Mouse (Mus musculus): ENCODE data around the gene Slc25a36. TPM values are rescaled to one million over a fixed set of nuclear protein-coding genes. Genes with fewer than 3 reads are reported as not detected.

Gene Slc25a36
- polyA plus RNA-seq, 1 experiment: 0.16 TPM

DNA sequence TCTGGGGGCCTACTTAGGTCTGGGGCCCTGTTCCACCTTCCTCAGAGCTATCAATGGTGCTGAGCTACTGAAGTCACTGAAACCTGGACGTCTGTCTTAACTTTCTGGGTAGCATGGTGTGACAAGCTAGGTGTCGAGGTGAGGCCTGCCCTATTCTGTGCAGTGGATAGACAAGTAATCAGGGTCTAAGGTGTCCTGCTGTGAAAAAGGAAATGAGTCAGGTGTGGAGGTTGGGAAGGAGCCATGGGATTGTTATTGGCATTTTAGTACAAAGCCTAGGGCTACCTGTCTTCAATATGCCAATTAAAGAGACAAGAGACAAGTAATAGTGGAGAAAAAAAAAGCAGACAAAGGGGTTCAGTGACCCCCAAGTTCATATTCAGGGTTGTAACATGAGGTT lies 30.8 kb upstream of the Slc25a36 start:
- TF ChIP-seq TAL1 (IDR thresholded peaks at IDR 0.05; ENCODE audit: low read length): no peak
- peaks cover 15% of the 10 kb centered on the region; the same call in 1 of the 2 replicates for H3K27me3 ChIP-seq (ENCODE audit: control insufficient read depth)
- no peaks in the 10 kb centered on the region for H3K4me1 ChIP-seq (ENCODE audit: control insufficient read depth)
- no peak overlapping the region for H3K4me3 ChIP-seq (replicated peaks)
- H3K36me3 ChIP-seq (ENCODE audit: control insufficient read depth): no peaks in the 10 kb centered on the region
- no peaks in the 10 kb centered on the region for H3K9me3 ChIP-seq (ENCODE audit: control insufficient read depth, low read length)

DNA sequence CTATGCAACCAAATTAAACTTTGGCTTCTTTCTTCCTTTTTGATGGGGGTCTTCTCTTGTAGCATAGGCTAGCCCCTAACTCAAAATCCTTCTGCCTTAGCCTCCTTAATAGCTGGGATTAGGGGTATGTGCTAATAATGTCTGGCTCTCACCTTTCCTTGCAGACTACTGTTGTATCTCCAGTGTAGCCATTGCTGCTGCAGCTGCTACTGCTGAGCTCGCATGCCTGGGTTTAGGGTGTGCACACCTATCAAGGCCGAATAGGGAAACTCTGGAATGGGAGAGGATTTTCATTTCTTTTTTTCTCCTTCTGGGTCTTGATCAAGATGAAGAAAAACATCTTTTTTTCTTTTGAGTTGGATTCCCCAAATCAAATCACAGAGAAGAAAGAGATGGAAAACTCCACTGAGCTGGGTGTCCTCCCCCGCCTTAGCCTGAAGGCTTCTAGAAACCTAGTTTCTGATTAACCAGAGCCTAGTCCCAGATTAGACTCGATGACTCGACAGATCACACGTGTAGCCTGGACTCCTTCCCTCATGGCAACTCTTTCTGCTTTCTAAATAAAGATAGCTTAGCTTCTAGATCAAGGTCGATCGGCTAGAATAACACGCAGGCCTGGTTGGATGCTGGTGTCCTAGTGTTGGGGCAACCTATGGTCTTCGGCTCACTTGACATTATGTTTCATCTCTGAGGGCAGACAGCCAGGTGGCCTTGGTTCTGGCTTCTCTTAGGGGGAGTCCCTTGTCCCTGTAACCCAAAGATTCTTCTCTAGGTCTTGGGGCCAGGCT lies 29.4 kb upstream of the Slc25a36 start:
- no peaks in the 10 kb centered on the region for H3K36me3 ChIP-seq (ENCODE audit: control insufficient read depth)
- H3K4me1 ChIP-seq (ENCODE audit: control insufficient read depth): no peaks in the 10 kb centered on the region
- H3K9me3 ChIP-seq (ENCODE audit: control insufficient read depth, low read length): no peaks in the 10 kb centered on the region
- no peak for TF ChIP-seq GATA1 (IDR thresholded peaks at IDR 0.05; ENCODE audit: low read length)
- TF ChIP-seq TAL1 (IDR thresholded peaks at IDR 0.05; ENCODE audit: low read length): no peak
- no peak overlapping the region for H3K4me3 ChIP-seq (replicated peaks)
- peaks cover 12% of the 10 kb centered on the region; the same call in 1 of the 2 replicates for H3K27me3 ChIP-seq (ENCODE audit: control insufficient read depth)

DNA sequence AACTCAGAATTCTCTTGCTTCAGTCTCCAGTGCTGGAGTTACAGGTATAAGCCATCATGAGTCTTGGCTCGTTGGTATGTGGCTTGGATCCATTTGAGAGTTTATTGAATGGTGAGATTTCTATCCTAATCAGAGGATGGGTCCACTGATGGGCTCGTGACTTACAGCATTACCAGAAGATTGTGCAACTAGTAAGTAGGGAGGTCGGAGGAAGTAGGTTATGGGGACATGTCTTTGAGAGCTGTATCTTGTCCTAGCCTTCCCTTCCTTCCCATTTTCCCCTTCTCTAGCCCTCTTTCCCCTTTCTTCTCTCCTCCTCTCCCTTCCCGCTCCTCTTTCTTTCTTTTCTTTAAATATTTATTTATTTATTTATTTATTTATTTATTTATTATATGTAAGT lies 26.7 kb upstream of the Slc25a36 start:
- H3K9me3 ChIP-seq (ENCODE audit: control insufficient read depth, low read length): no peaks in the 10 kb centered on the region
- no peaks in the 10 kb centered on the region for H3K36me3 ChIP-seq (ENCODE audit: control insufficient read depth)
- TF ChIP-seq GATA1 (IDR thresholded peaks at IDR 0.05; ENCODE audit: low read length) (no peak), TAL1 (IDR thresholded peaks at IDR 0.05; ENCODE audit: low read length) (no peak)
- H3K4me1 ChIP-seq (ENCODE audit: control insufficient read depth): no peaks in the 10 kb centered on the region
- H3K27me3 ChIP-seq (ENCODE audit: control insufficient read depth): peaks cover 10% of the 10 kb centered on the region; the same call in 1 of the 2 replicates
- no peak overlapping the region for H3K4me3 ChIP-seq (replicated peaks)

DNA sequence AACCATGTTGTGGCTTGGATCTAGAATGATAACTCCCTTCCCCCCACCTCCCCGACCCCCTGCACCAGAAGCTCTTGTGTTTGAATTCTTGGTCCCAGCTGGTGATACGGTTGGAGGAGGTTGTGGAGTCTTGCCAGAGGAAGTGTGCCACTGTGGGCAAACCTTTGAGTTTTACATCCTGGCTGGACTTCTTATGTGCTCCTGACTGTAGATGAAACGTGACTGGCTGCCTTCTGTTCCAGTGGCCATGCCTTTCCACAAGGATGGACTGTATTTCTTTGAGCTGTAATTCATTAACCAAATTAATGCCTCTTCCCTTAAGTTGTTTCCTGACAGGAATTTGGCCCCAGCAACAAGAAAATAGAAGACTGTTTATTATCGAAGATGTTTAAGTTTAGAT lies 26.2 kb upstream of the Slc25a36 start:
- Histone ChIP-seq H3K36me3 (ENCODE audit: control insufficient read depth) (no peaks in the 10 kb centered on the region), H3K4me1 (ENCODE audit: control insufficient read depth) (no peaks in the 10 kb centered on the region), H3K27me3 (ENCODE audit: control insufficient read depth) (peaks cover 7% of the 10 kb centered on the region; the same call in 1 of the 2 replicates), H3K9me3 (ENCODE audit: control insufficient read depth, low read length) (no peaks in the 10 kb centered on the region), H3K4me3 (replicated peaks) (no peak overlapping the region)
- TF ChIP-seq TAL1 (IDR thresholded peaks at IDR 0.05; ENCODE audit: low read length) (no peak), GATA1 (IDR thresholded peaks at IDR 0.05; ENCODE audit: low read length) (no peak)

DNA sequence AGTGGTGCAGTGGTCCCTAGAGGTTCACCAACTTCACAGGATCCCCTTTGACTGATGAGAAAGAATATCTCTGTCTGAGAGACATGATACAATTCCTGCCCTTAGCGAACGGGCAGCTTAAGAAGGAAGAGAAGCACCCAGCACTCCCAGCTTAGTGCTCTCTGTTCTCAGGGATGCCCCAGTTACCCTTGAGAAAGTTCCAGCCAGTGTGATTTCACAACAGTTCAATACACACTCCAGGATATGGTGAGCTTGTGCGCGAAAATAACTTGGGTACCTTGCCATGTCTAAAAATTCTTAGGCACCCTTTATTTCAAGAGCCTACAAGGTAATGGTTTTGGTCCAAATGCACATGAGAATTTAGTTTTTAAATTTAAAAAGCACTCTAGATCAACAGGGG lies 24.9 kb upstream of the Slc25a36 start:
- Histone ChIP-seq H3K4me3 (replicated peaks) (no peak overlapping the region), H3K27me3 (ENCODE audit: control insufficient read depth) (peaks cover 7% of the 10 kb centered on the region; the same call in 1 of the 2 replicates), H3K9me3 (ENCODE audit: control insufficient read depth, low read length) (no peaks in the 10 kb centered on the region), H3K4me1 (ENCODE audit: control insufficient read depth) (no peaks in the 10 kb centered on the region), H3K36me3 (ENCODE audit: control insufficient read depth) (no peaks in the 10 kb centered on the region)
- TF ChIP-seq GATA1 (IDR thresholded peaks at IDR 0.05; ENCODE audit: low read length) (no peak), TAL1 (IDR thresholded peaks at IDR 0.05; ENCODE audit: low read length) (no peak)

DNA sequence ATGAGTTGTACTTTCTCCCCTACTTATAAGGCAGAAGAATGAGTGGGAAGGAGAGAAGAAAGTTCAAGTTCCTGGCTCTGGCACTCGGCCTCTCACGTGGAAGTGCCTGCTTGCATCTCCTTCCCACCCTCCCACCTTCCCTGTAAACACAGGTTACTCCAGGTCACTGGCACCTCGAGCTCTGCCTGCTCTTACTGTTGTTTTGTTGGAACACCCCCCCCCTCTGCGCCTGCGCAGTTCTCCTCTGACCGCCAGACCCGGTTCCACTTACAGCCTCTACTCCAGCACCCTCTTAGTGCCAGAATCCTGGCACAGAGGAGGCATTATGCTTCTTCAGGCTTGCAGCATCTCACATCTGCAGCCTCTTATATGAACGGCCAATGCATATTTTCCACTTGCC lies 22.2 kb upstream of the Slc25a36 start:
- no peaks in the 10 kb centered on the region for H3K4me1 ChIP-seq (ENCODE audit: control insufficient read depth)
- peaks cover 3% of the 10 kb centered on the region; the same call in 1 of the 2 replicates for H3K27me3 ChIP-seq (ENCODE audit: control insufficient read depth)
- H3K4me3 ChIP-seq (replicated peaks): no peak overlapping the region
- no peaks in the 10 kb centered on the region for H3K9me3 ChIP-seq (ENCODE audit: control insufficient read depth, low read length)
- TF ChIP-seq TAL1 (IDR thresholded peaks at IDR 0.05; ENCODE audit: low read length): no peak
- TF ChIP-seq GATA1 (IDR thresholded peaks at IDR 0.05; ENCODE audit: low read length): no peak
- no peaks in the 10 kb centered on the region for H3K36me3 ChIP-seq (ENCODE audit: control insufficient read depth)

DNA sequence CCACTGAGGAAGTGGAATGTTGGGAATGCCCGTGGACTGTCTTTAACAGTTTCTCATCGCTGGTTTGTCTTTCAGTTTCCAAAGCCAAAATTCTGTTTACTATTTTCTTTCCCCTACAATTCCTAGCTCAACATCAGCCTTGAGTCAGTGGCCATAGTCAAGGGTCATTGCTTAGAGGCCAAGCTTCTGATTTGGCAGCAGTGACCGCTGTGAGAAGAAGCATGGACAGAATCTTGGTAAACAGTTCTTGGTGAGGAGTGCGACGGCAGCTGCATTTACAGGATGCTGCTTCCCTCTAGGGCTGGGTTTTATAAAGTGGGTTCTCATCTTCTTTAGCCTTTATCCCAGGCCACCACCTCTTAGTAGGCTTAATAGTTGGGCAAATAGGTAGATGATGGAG lies 19.0 kb upstream of the Slc25a36 start:
- no peaks in the 10 kb centered on the region for H3K4me1 ChIP-seq (ENCODE audit: control insufficient read depth)
- H3K27me3 ChIP-seq (ENCODE audit: control insufficient read depth): no peaks in the 10 kb centered on the region; the same call in 1 of the 2 replicates
- H3K4me3 ChIP-seq (replicated peaks): no peak overlapping the region
- 0 out of 2 replicates have a peak, but pooled peaks cover 2% of the 10 kb centered on the region for H3K9me3 ChIP-seq (ENCODE audit: control insufficient read depth, low read length)
- TF ChIP-seq TAL1 (IDR thresholded peaks at IDR 0.05; ENCODE audit: low read length) (no peak), GATA1 (IDR thresholded peaks at IDR 0.05; ENCODE audit: low read length) (no peak)
- no peaks in the 10 kb centered on the region for H3K36me3 ChIP-seq (ENCODE audit: control insufficient read depth)

DNA sequence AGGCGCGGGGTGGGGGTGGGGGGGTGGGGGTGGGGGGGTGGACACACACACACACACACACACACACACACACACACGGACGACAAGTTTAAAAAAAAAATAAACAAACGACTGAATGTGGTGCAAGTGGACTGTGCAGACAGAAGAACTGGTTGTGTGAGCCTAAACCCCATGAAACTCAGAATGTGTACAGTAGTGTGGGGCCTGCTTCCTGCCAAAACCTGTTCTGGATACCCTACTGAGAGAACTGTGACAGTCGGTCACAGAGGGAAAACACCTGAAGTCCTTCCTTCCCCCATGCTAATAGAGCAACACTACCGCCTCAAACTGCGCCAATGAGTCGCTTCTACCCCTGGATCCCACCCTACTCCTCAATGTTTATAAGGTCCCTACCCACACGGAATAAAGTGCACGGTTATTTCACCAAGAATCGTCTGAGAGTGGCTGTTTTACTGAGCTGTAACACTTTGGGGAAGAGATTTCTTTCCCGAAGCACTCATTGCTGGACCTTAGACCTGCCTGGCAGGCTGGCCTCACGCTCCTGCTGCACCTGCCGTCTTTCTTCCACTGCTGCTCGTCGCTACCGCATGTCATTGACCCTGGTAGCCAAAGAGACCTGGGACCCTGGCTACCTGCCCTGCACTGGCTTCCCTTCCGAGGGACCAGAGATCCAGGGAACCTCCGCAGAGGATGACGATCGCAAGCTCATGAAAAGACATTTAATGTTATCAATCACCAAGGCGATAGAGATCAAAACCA lies 13.2 kb upstream of the Slc25a36 start:
- TF ChIP-seq TAL1 (IDR thresholded peaks at IDR 0.05; ENCODE audit: low read length) (no peak), GATA1 (IDR thresholded peaks at IDR 0.05; ENCODE audit: low read length) (no peak)
- Histone ChIP-seq H3K9me3 (ENCODE audit: control insufficient read depth, low read length) (peaks cover 4% of the 10 kb centered on the region; the same call in 1 of the 2 replicates), H3K27me3 (ENCODE audit: control insufficient read depth) (peaks cover 18% of the 10 kb centered on the region; the same call in 1 of the 2 replicates), H3K4me1 (ENCODE audit: control insufficient read depth) (no peaks in the 10 kb centered on the region), H3K36me3 (ENCODE audit: control insufficient read depth) (no peaks in the 10 kb centered on the region), H3K4me3 (replicated peaks) (no peak overlapping the region)

DNA sequence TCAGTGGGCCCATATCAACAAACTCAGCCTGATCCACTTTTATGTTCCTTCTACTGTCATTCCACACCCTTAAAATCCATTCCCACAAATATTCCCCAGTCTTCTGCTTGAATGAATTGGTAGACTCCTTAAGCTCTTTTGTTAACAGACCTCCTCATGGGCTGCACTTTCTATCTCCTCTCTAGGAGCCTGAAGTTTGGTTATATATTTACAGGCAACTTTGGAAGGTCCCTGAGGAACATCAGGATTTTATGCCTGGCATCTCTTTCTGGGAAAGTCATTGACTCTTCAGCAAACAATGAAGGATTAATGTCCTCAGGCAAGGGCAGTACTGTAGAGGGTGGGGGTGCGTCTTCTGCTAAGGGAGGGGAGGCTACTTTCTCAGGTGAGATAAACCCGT lies 10.5 kb upstream of the Slc25a36 start:
- no peaks in the 10 kb centered on the region for H3K4me1 ChIP-seq (ENCODE audit: control insufficient read depth)
- H3K36me3 ChIP-seq (ENCODE audit: control insufficient read depth): no peaks in the 10 kb centered on the region
- no peak overlapping the region for H3K4me3 ChIP-seq (replicated peaks)
- H3K9me3 ChIP-seq (ENCODE audit: control insufficient read depth, low read length): peaks cover 2% of the 10 kb centered on the region
- TF ChIP-seq TAL1 (IDR thresholded peaks at IDR 0.05; ENCODE audit: low read length) (no peak), GATA1 (IDR thresholded peaks at IDR 0.05; ENCODE audit: low read length) (no peak)
- H3K27me3 ChIP-seq (ENCODE audit: control insufficient read depth): peaks cover 20% of the 10 kb centered on the region; the same call in 1 of the 2 replicates
